Mouse (Mus musculus) urinary bladder, postnatal 10 days (tissue): Measurements from ENCODE around the gene Zc3hav1.

Experiments used
- DNase-seq: peaks from one replicate; pipeline ENCODE4 v3.0.0; 2022; ENCODE audit warnings: low spot score

The Zc3hav1 gene

GRCm38 (mm10) chr6:38352451-38352850, 2.0 kb downstream of the Zc3hav1 start:
- DNase-seq = no peak

- no peak for DNase-seq
These were observed 2.5 kb downstream of the Zc3hav1 start for GRCm38 (mm10) chr6:38351930-38352329.

- no peak for DNase-seq
These were observed 4.6 kb downstream of the Zc3hav1 start for GRCm38 (mm10) chr6:38349806-38350205.

GRCm38 (mm10) chr6:38348811-38349453, 5.5 kb downstream of the Zc3hav1 start:
- no peak for DNase-seq

GRCm38 (mm10) chr6:38347875-38348274, 6.5 kb downstream of the Zc3hav1 start:
- no peak for DNase-seq

GRCm38 (mm10) chr6:38345796-38346195, 8.6 kb downstream of the Zc3hav1 start:
- DNase-seq = no peak

- no peak for DNase-seq
These were observed 10.3 kb downstream of the Zc3hav1 start for GRCm38 (mm10) chr6:38344006-38344670.

- no peak for DNase-seq
These were observed 10.8 kb downstream of the Zc3hav1 start for GRCm38 (mm10) chr6:38343581-38343980.

GRCm38 (mm10) chr6:38342666-38342992, 11.8 kb downstream of the Zc3hav1 start:
- no peak for DNase-seq

- DNase-seq = no peak
These were observed 12.4 kb downstream of the Zc3hav1 start for GRCm38 (mm10) chr6:38341751-38342665.

GRCm38 (mm10) chr6:38339078-38339477, 15.3 kb downstream of the Zc3hav1 start:
- DNase-seq = no peak

GRCm38 (mm10) chr6:38337951-38338350, 16.5 kb downstream of the Zc3hav1 start:
- no peak for DNase-seq

- no peak for DNase-seq
These were observed 17.2 kb downstream of the Zc3hav1 start for GRCm38 (mm10) chr6:38337166-38337705.

GRCm38 (mm10) chr6:38335264-38335663, 19.1 kb downstream of the Zc3hav1 start:
- no peak for DNase-seq

GRCm38 (mm10) chr6:38326596-38326995, 27.8 kb downstream of the Zc3hav1 start:
- DNase-seq = no peak

GRCm38 (mm10) chr6:38320621-38321020, 33.8 kb downstream of the Zc3hav1 start:
- no peak for DNase-seq

GRCm38 (mm10) chr6:38316050-38316449, 38.4 kb downstream of the Zc3hav1 start:
- DNase-seq = no peak

GRCm38 (mm10) chr6:38309741-38310140, 44.7 kb downstream of the Zc3hav1 start:
- no peak for DNase-seq

GRCm38 (mm10) chr6:38304981-38305380, 49.4 kb downstream of the Zc3hav1 start:
- no peak for DNase-seq

GRCm38 (mm10) chr6:38298761-38299401, 55.5 kb downstream of the Zc3hav1 start, which contains the start of gene Zc3hav1l:
TSS of gene Zc3hav1l (minus strand) at chr6:38299259.
- peak; percentile 16 for DNase-seq

GRCm38 (mm10) chr6:38298246-38298635, 56.2 kb downstream of the Zc3hav1 start:
- DNase-seq = no peak
